Mouse (Mus musculus) kidney, adult 11 months (tissue): ENCODE measurements around the gene Trnp1.

Source experiments
- DNase-seq: peaks from one replicate; pipeline ENCODE4 v3.0.0; 2022

The Trnp1 gene

GRCm38 (mm10) chr4:133494432-133494831 lies 3.9 kb downstream of the Trnp1 start:
- peak; percentile 85 for DNase-seq

DNA sequence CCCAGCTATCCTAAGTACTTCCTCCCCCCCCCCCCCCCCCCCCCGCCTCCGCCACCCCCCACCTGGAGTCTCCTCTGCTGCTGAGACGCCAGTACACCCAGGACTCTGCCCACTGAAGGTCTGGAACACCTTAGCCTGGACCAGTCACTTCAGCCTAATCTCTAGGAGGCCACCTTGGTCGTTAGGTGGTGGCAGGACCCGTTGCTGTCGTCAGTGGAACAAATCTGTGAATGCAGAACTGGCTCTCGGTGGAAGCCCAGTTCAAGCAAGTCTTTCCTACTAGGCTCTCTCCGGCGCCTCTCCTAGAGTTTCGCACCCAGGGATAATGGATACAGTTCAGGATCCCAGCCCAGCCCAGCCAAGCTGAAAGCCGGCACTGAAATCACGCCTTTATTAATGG lies 4.5 kb downstream of the Trnp1 start:
- DNase-seq = no peak

DNA sequence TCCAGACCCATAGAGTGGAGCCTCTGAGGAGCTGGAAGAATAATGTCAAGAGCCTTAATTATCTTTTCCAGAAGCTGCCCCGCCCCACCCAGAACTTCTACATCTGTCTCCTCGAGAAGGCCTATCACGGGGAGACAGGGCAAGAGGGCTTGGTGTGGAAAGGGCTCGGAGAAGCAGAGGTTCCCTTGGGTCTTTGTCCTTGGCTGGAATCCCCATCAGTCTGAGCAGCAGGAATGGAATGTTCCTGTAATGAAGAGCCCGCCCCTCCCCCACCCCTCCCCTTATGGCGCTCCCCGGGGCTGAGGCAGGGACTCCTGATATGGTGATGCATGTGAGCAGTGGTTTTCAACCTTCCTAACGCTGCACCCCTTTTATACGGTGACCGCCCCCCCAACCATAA lies 6.5 kb downstream of the Trnp1 start:
- DNase-seq = no peak

- no peak for DNase-seq
These were observed 8.7 kb downstream of the Trnp1 start for GRCm38 (mm10) chr4:133489489-133490245.

DNA sequence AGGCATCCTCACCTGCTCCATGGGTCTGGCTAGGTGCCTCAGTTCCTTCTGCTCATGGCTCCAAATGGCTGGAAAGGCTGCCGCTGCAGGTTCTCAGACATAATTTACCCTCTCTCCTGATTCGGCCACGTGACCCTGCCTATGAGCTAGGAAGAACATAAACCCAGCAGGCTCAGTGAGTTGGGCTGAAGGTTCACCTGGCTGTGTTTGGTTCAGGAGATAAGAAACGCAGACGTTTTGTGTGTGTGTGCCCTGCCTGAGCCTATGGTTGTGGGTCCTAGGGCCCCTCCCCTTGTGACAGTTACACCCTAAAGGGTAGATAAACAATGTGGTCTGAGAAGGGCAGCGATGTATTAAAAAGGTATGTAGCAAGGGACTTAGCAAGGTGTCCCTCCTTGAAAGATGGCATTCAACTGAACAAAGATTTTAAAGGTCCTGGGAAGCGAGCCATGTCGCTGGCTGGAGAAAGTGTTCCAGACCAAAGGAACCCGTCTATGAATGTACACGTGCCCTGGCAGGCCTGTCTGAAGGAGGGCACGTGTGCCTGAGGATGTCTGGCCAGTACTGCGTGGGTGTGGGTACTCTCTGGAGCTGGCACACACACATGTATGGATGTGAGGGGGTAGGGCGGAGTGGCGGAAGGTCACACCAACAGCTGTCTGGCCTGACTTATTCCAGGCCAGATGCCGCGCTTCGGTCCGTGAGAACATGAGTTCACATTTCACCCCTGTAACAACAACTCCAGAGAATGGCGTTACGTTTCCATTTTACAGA lies 9.5 kb downstream of the Trnp1 start:
- peak; percentile 58 for DNase-seq

DNA sequence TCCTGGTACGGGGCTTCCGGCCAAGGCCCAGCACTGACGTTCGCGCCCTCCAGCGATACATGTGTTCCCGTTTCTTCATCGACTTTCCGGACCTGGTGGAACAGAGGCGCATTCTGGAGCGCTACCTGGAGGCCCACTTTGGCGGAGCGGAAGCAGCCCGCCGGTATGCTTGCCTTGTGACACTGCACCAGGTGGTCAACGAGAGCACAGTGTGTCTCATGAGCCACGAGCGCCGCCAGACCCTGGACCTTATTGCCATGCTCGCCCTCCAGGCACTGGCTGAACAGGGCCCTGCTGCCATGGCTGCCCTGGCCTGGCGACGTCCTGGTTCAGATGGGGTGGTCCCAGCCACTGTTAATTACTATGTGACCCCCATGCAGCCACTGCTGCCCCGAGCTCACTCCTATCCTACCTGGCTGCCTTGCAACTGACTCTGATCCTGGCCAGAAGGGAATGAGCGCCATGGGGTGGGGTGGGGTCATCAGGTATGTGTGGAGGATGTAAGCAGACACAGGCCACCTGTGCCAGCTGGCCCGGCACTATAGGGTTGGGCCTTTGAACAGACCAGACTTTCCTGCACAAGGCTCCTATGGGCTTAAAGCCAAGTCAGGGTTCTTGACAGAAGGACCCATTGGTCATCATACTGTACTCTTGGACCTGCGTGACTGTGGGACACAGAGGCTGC lies 11.5 kb downstream of the Trnp1 start:
- DNase-seq = no peak

- no peak for DNase-seq
These were observed 12.5 kb downstream of the Trnp1 start for GRCm38 (mm10) chr4:133485691-133486425.

DNA sequence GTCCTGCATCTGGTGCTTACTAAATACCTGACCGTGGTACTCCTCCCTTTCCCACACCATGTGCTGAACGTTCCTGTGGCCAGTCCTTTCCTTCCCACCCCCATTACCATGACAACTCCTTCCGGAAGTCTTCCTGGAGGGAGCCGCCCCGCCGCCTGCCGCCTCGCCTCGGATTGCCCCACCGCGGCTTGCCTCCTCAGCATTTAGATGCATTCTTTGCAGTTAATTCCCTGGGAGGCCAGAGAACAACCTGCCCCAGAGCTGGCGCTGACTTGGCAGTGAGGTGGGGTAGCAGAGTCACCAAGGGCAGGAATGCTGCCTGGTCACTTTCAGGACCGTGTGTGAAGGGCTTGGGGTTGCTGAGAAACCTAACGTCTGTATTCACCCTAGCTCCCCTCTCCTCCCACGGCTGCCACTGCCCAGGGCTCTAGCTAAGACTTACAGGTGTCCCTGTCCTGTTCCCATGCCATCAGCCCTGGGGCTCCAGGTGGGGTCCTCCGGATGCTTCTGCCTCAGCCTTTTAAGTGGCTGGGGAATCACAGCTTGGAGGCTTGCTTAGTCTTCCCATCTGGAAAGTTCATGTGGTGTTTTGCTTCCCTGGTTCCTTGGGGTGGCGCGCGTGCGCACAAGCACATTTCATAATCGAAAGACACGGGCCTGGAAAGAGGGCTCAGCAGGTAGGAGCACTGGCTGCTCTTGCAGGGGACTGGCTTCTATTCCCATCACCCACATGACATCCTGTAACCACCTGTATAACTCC lies 13.9 kb downstream of the Trnp1 start:
- DNase-seq = peak; percentile 90

- peak; percentile 2 for DNase-seq
These were observed 15.9 kb downstream of the Trnp1 start for GRCm38 (mm10) chr4:133482479-133482878.

DNA sequence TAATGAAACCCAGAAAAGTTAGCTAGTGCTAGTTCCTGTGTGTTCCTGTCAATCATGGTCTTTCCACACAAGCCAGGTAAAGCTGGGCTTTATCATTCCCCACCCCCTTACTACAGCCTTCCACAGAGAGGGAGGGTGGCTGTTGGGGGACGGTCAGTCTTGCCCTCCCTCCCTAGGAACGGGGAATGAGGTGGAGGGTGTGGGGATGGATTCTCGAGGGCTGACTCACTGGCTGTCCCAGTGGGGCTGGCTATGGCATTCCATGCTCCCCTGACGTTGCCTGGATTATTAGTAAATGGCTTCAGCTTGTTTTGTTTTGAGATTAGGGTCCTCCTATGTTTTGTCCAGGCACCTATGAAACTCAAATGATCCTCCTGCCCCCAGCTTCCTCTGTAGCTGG lies 16.9 kb downstream of the Trnp1 start:
- DNase-seq = no peak

DNA sequence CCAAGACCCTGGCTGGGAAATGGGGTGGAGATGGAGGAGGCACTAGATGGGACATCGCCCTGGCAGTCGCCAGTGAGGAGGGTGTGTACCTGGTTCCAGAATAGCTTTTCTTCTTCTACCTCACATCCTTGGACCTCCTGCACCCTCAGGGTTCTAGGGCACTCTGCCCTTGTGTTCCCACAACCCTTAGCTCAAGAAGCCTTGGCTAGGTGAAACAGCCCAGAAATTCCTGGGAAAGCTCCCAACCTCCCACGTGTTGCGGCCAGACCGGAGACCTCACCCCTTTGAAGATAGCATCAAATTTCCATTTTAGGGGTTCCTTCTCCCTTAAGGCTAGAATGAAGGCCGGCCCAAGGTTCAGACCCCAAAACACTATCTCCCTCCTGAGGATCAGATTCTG lies 17.6 kb downstream of the Trnp1 start:
- no peak for DNase-seq

DNA sequence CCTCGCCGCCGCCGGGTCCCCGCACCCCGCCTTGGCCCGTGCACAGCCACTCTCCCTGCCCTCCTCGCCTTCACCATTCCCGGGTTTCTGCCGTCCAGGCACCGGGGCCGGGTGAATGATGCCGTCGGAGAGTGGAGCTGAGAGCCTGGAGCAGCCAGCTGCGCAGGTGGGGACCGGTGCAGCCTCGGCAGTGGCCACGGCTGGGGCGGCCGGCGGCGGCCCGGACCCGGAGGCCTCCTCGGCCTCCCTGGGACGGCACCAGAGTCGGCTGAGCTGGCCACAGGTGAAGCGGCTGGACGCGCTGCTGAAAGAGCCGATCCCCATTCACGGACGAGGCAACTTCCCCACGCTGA lies 18.2 kb downstream of the Trnp1 start:
- no peak for DNase-seq

DNA sequence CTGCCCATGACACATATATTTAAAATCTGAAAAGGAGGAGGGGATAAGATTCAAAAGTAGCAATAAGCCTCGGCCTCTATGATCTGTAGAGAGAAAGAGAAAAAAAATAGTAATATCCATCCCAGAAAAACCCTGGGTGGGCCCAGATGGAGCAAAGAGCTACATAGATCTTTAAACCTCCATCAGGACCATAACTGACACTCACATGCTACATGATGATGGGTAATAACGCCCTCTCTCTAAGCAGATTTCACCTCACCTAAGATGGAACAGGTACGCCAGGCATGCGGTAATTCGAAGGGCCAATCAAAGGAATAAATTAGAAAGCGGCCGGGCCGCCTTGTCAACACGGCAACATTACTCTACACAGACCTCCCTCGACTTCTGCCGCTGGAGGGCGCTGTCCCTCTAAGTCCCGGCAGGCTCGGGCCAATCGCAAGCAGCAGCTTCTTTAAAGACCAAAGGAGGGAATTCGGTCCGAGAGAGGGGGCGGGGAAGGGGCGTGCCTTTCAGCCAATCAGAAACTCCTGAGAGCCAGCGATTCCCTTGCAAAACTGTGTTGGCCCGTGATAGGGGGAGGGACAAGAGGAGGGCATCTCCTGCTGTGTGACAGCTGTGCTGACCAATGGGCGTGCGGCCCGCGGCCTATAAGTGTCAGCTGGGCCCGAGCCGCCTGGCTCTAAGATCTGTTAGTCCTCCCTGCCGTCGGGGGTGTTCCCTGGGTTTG lies 18.7 kb downstream of the Trnp1 start, which contains the start of gene Tent5b:
Gene Tent5b, plus strand, starts transcription at position 675 of the 727 bp plus-strand sequence.
- DNase-seq = peak; percentile 100

DNA sequence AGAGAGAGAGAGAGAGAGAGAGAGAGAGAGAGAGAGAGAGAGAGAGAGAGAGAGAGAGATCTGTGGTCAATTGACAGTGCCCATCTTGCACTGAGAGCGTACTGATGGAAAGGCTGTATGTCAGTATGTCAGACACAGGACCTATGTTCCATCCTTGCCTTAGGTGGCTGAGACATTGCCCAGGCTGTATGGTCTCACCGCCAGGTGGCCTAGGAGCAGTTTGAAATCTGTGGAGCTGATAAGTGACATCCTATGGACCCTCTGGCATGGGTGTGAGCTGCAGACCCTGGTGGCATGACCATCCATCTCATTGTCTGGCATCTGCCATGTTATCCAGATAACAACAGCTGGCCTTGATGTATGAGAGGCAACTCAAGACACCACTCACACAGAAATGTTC lies 24.5 kb downstream of the Trnp1 start:
- no peak for DNase-seq

DNA sequence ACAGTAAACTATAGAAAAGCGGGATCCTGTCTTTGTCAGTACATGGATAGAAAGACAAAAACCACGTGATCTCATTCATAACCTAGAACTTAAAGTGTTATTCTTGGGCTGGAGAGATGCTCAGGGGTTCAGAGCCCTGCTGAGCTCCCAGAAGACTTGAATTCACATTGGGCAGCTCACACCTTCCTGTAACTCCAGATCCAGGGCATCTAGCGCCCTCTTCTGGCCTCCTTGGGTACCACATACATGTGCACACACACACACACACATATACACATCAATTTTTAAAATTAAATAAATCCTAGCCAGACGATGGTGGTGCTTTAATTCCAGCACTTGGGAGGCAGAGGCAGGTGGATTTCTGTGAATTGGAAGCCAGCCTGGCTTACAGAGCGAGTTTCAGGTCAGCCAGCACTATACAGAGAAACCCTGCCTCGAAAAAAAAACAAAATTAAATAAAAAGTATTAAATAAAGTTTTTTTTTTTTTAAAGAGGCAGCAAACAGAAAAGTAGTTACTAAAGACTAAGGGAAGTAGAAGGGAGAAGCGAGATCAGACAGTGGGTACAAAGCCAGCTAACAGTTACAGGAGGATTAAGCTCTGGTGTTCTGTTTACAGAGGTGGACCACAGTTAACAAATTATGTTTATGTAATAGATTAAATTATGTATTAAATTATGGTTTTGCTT lies 27.1 kb downstream of the Trnp1 start:
- no peak for DNase-seq

DNA sequence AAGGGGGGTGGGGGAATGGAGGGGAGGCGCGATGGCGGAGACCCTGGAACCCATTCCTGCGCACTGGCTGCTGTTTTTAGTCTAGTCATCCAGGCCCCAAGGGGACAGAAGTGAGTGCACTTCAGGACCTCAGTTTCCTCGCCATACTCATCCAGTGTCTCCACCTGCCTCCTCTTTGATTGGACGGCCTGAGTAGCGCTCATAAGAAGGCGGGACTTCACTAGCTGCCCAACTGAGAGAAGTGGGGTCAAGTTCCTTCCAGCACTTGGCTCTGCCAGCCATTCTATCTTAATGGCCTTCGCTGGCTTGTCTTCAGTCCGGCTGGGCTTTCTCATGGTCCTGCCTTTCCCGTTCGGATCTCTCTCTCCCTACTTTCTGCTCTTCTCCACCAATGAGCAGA lies 29.2 kb downstream of the Trnp1 start:
- DNase-seq = no peak

DNA sequence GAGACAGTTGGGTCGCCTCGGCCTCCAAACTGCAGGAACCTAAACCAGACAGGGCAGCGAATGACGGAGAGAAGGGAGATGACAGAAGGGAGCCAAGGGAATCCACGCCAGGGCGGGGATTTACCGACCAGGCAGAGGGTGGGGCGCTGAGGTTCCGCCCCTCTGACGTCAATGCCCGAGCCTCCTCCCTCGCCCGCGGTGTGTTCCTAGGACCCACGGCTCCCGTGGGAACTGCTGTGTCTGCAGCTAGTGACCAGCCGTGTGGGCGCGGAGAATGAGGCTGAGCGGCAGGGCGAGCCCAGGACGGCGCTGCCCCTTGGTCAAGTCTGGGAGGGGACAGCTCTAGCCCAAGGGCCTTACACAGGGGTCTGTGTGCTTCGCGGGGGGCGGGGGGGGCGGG lies 30.3 kb downstream of the Trnp1 start:
- DNase-seq = peak; percentile 78

- DNase-seq = no peak
These were observed 35.2 kb downstream of the Trnp1 start for GRCm38 (mm10) chr4:133463184-133463583.

DNA sequence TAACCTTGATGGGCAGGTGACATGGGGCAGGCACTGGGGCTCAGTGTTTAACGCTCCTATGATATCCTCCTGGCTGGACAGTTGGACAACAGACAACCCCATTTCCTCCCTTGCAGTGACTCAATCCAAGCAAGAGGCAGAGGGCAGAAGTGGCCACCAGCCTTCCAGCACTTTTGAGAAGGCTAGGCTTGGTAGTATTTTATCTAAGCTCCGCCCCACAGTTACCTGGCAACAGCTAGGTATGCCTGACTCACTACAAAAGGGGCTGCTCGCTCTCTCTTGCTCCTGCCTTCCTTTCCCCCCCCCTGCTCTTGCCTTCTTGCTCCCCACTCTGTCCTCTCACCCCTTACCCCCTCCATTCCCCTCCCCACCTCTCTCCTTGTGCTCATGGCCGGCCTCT lies 37.0 kb downstream of the Trnp1 start:
- no peak for DNase-seq

GRCm38 (mm10) chr4:133460796-133461325 lies 37.5 kb downstream of the Trnp1 start:
- no peak for DNase-seq

- no peak for DNase-seq
These were observed 38.3 kb downstream of the Trnp1 start for GRCm38 (mm10) chr4:133460006-133460405.
